Mouse (Mus musculus): ENCODE measurements around the gene Rplp1. TPM values are rescaled to one million over a fixed set of nuclear protein-coding genes. Genes with fewer than 3 reads are reported as not detected.

Rplp1 gene
- polyA plus RNA-seq, 2 experiments from 2014 or later: 3,627 to 3,817 TPM

DNA sequence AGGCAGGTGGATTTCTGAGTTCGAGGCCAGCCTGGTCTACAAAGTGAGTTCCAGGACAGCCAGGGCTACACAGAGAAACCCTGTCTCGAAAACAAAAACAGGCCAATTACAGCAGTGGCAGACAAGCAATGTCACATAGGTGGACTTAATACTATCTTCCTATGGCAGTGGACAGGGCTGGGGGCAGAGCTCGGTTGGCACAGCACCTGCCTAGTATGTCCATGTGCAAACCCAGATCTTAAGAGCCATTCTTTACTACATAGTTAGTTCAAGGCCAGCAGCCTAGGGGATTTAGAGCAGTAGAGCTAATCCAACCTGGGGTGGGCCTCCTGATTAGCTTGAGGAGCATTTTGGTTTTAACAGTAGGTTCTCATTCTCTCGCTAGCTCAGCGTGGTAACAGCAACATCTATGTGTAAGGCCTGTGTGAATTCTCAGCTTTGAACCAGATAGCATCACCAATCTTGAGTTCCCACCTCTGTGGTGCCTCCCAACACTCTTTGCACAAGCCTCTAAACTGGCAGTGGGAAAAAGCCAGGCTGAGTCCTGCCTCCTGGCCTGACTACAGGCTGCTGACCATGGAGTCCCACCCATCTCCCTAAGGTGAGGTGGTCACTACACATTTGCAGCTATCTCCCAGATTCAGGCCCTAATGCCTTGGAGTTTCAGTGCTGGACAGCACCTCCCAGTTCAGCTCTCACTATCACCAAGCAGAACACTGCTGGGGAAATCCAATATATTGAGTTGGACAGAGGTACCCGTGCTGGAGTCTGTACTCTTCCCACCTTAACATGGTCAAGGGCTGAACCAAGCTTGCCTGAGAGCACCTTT lies 2.8 kb downstream of the Rplp1 start:
- ATAC-seq: no peak

DNA sequence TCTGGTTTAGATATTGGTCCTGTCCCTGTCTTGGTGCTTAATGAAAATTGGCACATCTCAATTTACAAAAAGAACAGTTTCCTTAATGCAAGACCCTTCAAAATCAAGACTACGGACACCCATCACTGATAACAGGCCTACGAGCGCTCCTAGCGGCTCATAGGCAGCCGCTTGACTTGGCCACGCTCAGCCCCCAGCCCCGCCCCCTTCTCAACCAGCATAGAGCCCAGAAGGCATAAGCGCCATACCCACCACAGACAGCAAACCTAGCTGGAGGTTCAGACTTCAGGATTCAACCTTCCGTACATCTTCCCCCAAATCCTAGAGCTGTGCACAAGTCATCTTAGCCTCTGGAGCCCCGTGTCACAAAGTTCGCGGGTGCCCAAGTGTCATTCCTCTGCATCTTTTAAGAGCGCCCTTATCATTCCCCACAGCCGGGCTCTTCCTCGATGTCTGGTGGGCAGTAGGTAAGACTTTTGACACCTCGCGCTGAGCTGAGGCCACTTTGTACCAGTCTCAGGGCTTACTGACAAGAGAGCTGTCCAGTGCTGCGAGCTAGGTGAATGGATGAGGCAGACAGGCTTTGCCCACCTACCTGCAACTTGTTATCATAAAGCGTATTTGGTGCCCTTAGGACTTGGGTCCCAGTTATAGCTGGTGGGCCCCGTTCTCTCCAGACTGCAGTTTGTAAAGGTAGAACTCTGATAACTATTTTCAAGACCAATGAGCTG lies 3.7 kb downstream of the Rplp1 start:
- ATAC-seq: no peak

DNA sequence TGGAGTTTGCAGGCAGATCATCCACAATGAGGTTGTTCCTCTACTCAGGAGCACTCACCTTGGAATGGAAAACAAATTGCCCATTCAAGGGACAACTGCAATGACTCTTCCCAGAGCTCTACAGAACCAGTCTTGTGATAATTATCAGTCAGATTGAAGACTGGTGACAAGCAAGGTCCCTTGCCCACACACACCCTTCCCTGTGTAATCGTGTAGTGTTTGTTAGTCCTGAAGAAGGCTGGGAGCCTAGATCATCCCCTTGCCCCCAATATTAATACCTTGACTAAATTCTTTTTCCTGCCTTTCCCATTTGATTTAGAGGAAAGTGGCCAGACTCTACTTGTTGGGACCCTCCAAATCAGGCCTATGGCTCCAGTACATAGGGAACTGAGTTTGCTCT lies 4.7 kb downstream of the Rplp1 start:
- ATAC-seq: no peak

DNA sequence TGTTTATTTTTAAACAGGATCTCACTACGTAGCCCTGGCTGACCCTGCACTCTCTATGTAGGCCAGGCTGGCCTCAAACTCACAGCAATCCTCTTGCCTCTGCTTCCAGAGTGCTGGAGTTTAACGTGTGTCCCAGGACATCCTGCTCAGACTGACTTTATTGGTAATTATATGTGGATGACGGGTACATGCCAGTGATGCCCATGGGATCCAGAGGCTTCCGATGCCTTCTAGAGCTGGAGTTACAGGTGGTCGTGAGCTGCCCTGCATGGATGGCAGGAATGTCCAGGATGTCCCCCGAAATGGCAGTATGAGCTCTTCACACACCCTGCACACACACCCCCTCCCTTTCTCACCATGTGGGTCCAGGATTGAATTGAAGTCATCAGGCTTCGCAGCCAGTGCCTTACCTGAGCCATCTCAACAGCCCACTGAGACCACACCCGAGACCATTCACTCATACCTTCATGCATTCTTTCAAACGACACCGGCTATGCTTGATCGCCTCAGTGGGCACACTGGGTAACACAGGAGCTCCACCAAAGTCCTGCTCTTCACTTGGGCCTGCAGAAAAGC lies 5.4 kb downstream of the Rplp1 start:
- ATAC-seq: no peak

DNA sequence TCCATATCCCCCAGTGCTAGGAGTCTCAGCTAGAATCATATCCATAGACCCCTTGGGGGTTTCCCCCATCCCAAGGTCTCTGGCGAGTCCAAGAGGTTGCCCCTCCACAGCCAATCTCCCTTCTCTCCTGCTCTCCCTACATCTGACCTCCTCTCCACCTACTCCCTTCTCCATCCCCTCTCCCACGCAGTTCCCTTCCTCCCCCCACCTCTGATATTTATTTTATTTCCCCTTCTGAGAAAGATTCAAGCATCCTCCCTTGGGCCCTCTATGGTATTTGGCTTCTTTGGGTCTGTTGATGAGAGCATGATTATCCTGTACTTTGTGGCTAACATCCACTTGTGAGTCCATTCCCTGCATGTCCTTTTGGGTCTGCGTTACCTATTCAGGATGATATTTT lies 6.0 kb downstream of the Rplp1 start:
- no peak for ATAC-seq

DNA sequence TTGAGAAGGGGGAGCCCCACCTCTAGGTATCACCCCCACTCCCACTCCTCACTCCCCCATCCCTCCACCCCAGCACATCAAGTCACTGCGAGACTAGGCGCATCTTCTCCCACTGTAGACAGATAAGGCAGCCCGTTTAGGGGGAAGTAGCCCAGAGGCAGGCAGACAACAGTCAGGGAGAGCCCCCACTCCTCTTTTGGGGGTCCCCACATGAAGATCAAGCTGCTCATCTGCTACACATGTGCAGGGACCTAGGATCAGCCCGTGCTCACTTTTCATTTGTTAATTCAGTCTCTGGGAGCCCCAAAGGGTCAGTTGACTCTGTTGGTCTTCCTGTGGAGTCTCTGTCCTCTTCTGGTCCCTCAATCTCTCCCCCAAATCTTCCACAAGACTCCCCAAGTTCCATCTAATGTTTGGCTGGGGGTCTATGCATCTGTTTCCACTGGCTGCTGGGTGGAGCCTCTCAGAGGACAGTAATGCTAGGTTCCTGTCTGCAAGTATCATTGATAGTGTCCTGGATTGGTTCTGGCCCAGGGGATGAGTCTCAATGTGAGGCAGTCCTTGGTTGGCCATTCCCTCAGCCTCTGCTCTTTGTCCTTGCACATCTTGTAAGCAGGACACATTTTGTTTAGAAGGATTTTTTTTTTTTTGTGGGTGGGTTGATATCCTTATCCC lies 6.6 kb downstream of the Rplp1 start:
- ATAC-seq: no peak

DNA sequence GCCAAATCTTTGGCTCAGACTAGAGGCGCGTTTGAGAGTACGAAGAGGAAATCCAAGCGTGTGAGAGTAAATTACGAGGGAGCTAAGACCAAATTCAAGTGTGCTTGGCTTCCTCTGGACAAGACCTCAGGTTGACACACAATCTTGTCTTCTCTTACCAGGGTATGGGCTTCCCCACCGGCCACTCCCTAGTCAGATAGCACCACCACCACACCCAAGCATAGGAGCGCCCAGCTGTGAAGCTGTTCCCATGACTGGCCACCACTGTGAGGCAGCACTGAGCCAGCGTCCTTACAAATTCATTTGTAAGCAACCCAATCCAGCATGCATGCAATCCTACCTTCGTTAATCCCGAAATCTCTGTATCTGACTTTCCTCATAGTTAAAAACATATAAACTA lies 7.4 kb downstream of the Rplp1 start:
- no peak for ATAC-seq

DNA sequence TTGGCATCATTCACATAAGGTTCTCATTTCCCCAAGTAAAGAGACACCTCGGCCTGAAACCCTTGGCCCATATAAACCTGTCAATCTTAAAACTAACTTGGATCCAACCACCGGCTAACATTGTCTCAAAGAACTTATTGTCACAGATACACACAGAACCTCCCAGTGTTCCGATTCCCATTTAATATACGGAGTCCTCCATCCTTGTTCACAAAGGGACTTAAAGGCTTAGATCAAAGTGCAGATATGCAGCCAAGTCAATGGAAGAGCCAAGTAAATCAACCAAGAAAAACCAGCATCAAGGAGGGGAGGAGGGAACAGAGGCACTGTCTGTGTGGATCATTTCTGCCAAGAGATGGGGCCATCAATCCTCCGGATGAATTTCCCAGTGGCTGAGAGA lies 8.8 kb downstream of the Rplp1 start:
- ATAC-seq: no peak

DNA sequence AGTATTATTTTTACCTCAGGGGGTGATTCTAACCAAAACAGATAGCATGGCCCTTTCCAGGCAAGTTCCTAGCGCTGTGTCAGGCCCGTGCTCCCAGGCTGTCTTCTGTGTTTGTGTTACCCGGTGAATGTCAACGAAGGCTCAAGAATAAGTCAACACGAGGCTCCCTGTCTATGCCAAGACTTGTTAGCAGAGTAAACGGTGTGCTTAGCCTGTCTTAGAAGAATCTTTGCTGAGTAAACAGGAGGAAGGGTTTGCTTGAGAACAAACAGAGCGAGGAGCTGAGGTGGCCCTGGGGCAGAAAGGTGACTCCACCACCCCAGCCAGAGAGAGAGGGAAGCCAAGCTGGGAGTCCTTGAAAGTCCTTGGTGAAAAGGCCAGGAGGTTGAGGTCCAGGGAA lies 10.1 kb downstream of the Rplp1 start:
- ATAC-seq: no peak

DNA sequence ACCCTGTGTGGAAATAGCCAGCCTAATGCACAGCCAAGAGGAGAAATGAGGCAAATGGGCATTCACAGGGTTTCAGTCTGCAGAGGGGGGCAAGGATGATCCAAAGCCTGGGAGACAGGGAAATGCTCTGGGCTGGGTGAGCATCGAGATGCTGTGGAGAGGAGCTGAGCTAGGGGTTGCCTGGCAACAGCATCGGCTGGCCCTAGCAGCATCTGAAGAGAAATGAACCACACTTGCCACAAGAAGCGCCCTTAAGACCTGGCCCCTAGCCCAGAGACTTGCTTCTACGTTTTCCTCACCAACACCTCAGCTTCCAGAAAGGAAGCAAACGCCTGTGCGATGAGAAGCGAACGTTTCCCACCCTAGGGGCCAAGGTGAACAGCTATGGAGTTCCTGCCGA lies 11.9 kb downstream of the Rplp1 start:
- ATAC-seq: no peak

DNA sequence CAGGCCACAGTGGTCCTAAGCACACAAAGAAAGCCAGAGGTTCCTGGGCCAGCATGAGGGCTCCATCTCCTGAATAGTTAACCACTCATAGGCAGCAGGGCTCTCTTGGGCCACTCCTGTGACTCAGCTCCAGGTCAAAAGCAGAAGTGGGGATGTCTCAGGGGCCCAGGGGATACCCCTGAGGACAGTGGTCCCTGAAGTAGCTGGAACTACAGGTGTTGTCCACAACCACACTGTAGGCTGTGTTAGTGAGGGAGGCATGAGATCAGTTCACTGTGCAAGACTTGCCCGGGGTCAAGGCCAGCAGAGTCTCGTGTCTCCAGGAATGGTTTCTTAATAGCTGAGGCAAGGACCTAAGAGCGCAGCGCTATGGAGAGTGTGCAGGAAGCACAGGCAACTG lies 12.8 kb downstream of the Rplp1 start:
- ATAC-seq: no peak

DNA sequence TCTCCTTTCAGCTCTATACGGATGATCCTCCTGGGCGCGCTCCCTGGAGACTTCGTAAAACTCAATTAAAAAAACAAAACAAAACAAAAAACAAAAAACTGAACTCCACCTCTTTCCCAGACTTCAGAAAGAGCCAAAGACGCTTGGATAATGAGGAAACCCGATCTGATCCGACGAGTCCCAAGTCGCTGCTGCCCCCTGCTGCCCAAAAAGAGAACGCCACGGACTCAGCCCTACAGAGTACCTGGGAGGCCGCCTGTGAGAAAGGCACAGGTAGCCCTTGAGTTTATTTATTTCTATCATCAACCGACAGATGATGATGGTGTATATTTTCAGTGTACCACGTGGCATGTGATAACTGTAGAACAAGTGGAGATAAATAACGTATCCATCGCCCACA lies 14.5 kb downstream of the Rplp1 start:
- ATAC-seq: no peak

DNA sequence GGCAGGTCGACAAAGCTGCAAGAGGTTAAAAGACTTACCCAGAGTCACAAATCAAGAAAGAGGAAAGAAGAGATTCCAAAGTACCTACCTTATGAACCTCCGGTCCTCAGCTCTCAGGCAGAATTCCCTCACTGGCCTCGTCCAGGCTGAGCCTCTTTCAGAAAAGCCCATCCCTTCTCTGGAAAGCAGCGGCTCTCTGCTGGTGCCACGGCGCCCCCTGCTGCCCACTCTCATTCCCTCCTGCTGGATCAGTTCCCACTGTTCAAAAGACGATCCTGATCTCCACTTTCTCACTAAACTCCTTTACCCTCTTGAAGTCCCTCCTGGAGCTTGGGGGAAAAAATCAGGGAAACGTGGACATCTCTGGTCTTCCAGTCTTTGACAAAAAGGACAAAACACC lies 15.9 kb downstream of the Rplp1 start:
- no peak for ATAC-seq

DNA sequence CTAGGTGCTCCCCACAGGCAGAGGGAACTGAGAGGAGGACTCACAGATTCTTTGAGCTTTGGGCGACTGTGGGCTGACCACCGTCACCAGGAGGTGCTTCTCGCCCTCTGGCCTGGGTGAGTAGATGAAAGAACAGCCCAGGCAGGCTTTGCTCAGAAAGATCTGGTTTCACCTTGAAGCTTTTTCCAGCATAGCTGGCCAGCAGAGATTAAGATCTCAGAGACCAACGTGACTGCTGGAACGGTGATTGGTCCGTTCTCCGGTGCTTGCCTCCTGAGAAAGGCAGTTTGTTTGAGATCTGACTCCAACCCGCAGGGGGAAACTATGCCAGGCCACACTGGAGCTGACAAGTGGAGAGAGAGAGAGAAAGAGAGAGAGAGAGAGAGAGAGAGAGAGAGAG lies 19.3 kb downstream of the Rplp1 start:
- no peak for ATAC-seq

DNA sequence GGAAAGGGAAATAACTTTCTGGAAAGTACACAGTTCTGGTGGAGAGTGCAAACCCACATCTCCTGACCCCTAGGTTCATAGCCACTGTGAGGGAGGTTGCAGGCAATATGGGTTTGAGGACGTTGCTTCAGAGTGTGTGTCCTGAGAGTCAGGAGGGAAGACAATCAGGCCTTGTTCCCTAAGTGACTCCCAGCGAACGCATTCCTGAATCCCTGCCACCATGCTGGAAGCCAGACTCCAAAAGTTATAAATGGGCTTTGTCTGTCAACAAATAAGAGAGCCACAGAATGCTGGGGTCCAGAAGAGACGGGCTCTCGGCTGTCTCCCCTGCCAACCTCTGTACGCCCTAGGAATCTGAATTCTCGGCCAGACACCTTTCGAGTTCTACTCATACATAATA lies 24.5 kb downstream of the Rplp1 start:
- no peak for ATAC-seq

DNA sequence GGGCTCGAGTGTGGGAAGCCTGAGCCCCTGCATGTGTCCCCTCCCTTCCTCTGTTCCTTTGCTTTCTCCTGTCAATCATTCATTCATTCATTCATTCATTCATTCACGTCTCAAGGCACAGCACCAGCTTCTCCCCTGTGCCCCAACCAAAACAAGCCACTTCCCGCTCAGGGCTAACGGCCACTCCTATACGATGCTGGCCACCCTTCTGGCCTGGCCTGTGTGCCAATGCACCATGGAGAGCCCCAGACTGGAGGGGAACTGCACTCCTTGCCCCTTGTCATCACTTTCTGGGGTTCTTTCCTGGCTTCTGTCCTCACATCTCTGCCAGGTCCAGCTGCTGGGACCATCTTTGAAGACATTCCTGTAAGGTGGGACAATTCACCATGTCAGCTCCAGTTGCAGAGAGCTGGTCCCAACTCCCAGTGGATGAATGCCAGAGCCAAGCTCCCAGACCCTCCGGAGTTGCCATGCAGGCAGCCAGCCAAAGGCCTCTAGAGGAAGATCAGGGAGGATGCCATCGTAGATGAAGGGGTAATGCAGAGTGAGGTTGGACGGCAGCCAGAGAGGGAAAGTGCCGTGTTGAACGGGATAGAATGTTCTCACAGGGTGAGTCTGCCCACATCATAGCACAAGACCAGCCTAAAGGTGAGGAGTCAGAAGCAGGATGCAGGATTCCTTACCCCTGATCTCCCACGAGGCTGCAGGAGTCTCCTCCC lies 26.5 kb downstream of the Rplp1 start:
- ATAC-seq: no peak

DNA sequence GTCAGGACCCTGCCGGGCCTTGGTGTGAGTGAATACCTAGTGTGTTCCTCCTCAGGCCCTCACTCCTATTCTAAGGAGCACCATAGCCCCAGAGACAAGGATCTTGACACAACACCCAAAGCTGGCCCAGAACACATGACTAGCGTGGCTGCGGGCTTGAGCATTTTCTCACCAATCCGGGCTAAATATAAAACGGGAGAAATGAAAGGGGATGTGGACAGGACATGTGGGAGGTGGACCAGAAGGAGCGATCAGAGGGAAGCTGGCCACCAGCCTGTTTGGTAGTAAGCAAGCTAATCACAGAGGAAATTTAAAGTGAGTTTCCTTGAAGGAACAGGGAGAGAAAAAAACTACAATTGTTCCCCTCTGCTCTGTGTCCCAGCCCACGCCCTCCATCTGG lies 28.4 kb downstream of the Rplp1 start:
- ATAC-seq: no peak

DNA sequence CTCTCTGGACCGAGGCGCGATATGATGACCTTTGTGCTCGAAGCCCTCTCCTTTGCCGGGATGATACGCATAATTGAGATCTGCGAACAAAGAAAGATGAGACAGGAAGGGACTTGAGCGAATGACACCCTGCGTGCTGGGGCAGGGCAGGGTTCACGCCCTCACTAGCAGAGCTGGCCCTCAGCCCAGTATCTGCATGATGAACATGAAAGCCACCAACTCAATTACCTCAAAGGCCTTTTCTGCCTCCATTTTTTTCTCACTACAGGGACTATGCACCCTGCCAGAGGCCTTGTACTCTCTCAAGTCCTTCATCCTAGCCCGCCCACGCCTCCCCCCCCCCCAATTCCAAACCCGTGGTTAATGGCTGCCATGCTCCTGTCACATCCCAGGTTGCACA lies 29.4 kb downstream of the Rplp1 start:
- ATAC-seq: no peak

DNA sequence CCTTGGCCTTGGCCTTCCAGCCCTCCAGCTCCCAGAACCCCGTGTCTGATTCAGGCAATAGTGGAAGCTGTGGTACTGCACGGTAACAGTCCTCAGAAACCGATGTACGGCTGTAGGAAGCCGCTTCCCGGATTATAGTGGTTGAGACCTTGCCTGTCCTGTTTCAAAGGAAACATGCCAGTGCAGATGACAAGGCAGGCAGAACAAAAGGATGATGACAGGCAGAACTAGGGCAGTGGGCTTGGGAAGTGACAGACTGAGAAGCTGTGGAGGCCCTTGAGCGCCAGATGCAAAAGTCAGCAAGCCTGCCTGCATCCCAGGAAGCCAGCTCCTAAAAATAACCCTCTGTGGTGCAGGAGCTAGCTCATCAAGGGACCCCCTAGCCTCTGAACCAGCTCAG lies 30.0 kb downstream of the Rplp1 start:
- no peak for ATAC-seq

DNA sequence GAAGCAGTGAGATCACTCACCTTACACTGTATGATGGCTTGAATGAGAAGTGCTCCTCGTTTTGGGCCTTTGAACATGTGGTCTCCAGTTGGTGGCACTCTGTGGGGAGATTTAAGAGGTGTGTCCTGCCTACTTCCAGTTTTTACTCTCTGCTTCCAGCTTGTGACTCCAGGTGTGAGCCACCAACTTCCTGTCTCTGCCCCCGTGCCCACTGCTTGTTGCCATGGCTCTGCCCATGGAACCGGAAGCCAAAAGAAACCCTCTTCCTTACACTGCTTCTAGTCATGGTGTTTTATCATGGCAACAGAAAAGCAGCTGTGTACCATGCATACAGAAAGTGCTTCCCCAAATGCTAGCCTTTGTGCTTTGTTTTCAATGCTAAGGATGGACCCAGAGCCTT lies 32.2 kb downstream of the Rplp1 start:
- ATAC-seq: no peak

DNA sequence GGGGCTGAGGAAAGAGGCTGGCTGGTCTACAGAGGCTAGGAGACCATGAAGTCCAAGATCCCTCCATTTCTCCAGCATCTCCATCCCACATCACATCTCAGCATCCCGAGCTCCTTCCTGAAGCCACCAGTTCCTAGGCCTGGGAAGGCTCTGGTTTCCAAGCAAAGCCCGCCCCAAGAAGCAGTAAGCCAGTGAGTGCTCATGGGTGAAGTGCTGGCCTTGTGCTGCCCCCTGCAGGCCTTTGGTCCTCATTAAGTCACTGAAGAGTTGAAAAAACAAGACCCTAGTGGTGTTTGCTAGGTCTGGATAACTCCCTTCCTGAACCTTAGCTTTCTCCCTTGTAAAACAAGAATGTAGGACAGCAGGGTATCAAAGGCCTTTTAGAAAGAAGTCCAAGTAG lies 35.5 kb downstream of the Rplp1 start:
- no peak for ATAC-seq

DNA sequence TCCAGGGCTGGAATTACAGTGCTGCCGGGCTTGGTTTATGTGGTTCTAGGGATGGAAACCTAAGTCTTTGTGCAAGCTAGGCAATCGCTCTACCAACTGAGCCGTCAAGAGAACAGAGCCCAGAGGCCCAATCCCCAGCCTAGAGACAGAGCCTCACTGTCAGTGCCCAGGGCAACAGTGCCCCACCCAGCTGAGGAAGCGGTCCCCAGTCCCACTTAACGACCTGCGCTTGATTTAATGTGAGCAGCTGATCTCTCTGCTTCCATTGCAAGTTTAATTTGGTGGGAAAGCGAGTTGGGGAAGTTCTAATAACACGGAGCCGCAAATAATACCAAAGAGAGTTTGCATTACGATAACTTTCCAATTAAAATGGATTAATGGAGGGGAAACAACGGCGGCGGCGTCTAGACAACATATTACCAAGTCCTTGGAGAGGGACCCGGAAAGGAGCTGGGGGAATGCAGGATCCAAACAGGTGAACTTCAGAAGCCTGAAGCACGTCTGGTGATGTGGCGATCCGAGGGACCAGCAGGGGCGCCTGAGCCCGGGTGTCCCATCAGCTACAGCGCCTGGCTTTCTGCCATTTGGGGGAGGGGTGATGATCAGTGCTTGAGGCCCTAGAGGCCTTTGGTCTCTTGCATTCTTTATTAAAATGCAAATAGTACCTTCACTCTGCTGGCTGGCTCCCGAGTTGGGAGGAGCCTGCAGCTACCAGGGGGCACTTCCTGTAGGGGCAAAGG lies 36.8 kb downstream of the Rplp1 start:
- ATAC-seq: no peak
